Mouse (Mus musculus): ENCODE results near the gene Klhl7. TPM values are rescaled to one million over a fixed set of nuclear protein-coding genes. Genes with fewer than 3 reads are reported as not detected.
A peak's percentile ranks its signal among the peaks of the same experiment; 100 is the strongest.
"Not testable (repeated sequence)": the region's sequence is repeated elsewhere in the genome, so short reads cannot be mapped to it uniquely, and the experiment has no call there.

Gene Klhl7
- total and polyA plus RNA-seq, 2 experiments from 2014 or later = 47.1 to 55.3 TPM

DNA sequence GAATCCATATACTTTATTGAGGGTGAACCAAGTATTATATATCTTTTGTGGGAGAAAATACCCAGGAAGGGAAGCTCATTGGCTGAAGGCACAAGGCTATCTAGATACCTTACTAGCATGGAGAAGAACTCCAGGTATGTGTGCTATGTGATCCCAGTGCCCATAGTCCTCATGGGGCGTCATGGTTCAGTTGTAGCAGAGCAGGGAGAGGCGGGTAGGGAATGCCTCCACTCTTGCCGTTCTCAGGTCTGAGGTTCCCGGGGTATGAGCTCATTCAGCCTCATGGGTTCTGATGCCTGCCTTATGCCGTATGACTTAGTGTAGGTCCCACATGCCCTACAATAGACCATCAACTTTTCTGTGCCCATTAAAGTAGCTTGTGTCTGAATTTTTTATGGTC lies 4.5 kb upstream of the Klhl7 start:
- H3K4me1 ChIP-seq (ENCODE audit: control insufficient read depth, insufficient read depth) = peaks cover 3% of the 10 kb centered on the region; the same call in 1 of the 2 replicates
- no peaks in the 10 kb centered on the region for H3K27me3 ChIP-seq (ENCODE audit: control insufficient read depth, insufficient read depth, low read length)
- no peaks in the 10 kb centered on the region for H3K36me3 ChIP-seq (replicated peaks; ENCODE audit: control insufficient read depth, insufficient read depth, low read length)
- no peak overlapping the region for H3K9ac ChIP-seq (replicated peaks; ENCODE audit: low read depth, low read length)
- no peaks in the 10 kb centered on the region for H3K9me3 ChIP-seq (replicated peaks; ENCODE audit: control insufficient read depth, low read length)
- no peak overlapping the region for H3K4me2 ChIP-seq (ENCODE audit: low read depth, low read length)
- H3K27ac ChIP-seq (ENCODE audit: low read depth) = no peak overlapping the region
- H3K4me3 ChIP-seq (ENCODE audit: low read depth, low read length) = no peak overlapping the region
- no peak for ATAC-seq (ENCODE audit: insufficient read depth, low read depth)
- DNase-seq (ENCODE audit: low spot score) = no peak
- WGBS = 42% methylated on average over 5 of the region's 5 CpGs
- TF ChIP-seq EP300 (IDR thresholded peaks at IDR 0.05; ENCODE audit: low read depth) (no peak), CTCF (IDR thresholded peaks at IDR 0.05; ENCODE audit: low read depth) (no peak)

- H3K4me3 ChIP-seq (ENCODE audit: low read depth, low read length) = peak overlapping the region; percentile 63
- TF ChIP-seq EP300 (IDR thresholded peaks at IDR 0.05; ENCODE audit: low read depth) (no peak), CTCF (IDR thresholded peaks at IDR 0.05; ENCODE audit: low read depth) (no peak)
- no peaks in the 10 kb centered on the region for H3K36me3 ChIP-seq (replicated peaks; ENCODE audit: control insufficient read depth, insufficient read depth, low read length)
- H3K9me3 ChIP-seq (replicated peaks; ENCODE audit: control insufficient read depth, low read length) = no peaks in the 10 kb centered on the region
- H3K27me3 ChIP-seq (ENCODE audit: control insufficient read depth, insufficient read depth, low read length) = no peaks in the 10 kb centered on the region
- H3K9ac ChIP-seq (replicated peaks; ENCODE audit: low read depth, low read length) = peak overlapping the region; percentile 74
- peak; percentile 91 for ATAC-seq (ENCODE audit: insufficient read depth, low read depth)
- H3K4me1 ChIP-seq (ENCODE audit: control insufficient read depth, insufficient read depth) = peaks cover 3% of the 10 kb centered on the region; the same call in 1 of the 2 replicates
- H3K4me2 ChIP-seq (ENCODE audit: low read depth, low read length) = peak overlapping the region; percentile 72
- WGBS = under 1% methylated on average over 34 of the region's 46 CpGs
- peak overlapping the region; percentile 86 for H3K27ac ChIP-seq (ENCODE audit: low read depth)
- peak; percentile 63 for DNase-seq (ENCODE audit: low spot score)
Observed at GRCm38 (mm10) chr5:24100810-24101311, 456 bp downstream of the Klhl7 start.

DNA sequence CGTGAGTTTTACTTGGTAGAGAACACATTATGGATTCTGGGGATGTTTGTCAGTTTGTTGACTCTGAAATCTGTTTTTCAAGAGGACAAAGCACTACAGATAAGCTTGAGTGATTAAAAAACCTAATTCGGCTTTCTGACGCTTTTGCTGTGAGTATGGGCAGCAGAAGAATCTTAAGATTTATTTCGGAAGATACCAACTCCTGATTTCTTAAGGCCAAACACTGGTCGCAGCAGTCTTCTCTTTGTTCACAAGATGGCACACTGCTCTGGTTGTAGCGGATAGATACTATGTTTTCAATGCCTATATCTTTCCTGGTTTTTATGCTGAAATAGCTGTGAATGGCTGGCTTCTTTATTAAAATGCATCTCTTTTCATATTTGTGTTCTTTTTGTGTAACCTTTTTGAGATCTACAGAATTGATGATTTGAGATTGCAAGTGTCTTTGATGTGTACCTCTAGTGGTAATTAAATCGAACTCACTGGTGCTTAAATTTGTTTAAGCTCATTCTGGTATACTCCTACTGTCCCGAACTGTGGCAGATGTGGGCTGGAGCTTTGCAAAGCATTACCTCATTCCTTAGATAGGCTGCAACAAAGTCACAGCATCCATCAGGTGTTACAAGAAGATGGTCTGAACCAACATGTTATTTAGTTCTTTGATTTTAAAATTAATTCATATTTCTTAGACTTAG lies 1.2 kb downstream of the Klhl7 start:
- DNase-seq (ENCODE audit: low spot score) (peak; percentile 30), ATAC-seq (ENCODE audit: insufficient read depth, low read depth) (no peak)
- no peaks in the 10 kb centered on the region for H3K9me3 ChIP-seq (replicated peaks; ENCODE audit: control insufficient read depth, low read length)
- TF ChIP-seq CTCF (IDR thresholded peaks at IDR 0.05; ENCODE audit: low read depth) = 0 out of 2 replicates have a peak, but pooled peaks have one; percentile 13
- TF ChIP-seq EP300 (IDR thresholded peaks at IDR 0.05; ENCODE audit: low read depth) = no peak
- H3K4me3 ChIP-seq (ENCODE audit: low read depth, low read length) = peak overlapping the region; percentile 63
- H3K9ac ChIP-seq (replicated peaks; ENCODE audit: low read depth, low read length) = peak overlapping the region; percentile 74
- no peaks in the 10 kb centered on the region for H3K27me3 ChIP-seq (ENCODE audit: control insufficient read depth, insufficient read depth, low read length)
- WGBS = 9% methylated on average over 8 of the region's 8 CpGs
- peak overlapping the region; percentile 72 for H3K4me2 ChIP-seq (ENCODE audit: low read depth, low read length)
- H3K27ac ChIP-seq (ENCODE audit: low read depth) = peak overlapping the region; percentile 86
- H3K36me3 ChIP-seq (replicated peaks; ENCODE audit: control insufficient read depth, insufficient read depth, low read length) = no peaks in the 10 kb centered on the region
- H3K4me1 ChIP-seq (ENCODE audit: control insufficient read depth, insufficient read depth) = peaks cover 3% of the 10 kb centered on the region; the same call in 1 of the 2 replicates

DNA sequence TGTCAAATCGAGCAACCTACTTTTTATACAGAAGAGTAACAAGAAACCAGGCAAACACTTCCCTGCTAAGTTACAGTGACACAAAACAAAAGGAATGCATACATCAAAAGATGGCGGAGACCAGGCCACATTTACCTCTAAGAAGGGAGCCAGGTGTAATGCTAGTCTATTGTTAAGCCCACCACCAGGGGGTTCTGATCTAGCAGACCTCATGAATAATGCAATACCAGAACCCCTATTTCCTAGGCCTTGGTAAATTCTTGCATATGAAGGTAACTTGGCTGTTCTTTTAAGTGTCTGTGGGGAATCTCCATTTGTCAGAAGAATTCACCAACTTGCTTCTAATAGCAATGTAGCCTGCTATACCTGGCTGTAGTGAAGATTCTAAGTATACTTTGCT lies 2.8 kb downstream of the Klhl7 start:
- 82% methylated on average over 2 of the region's 2 CpGs for WGBS
- H3K9me3 ChIP-seq (replicated peaks; ENCODE audit: control insufficient read depth, low read length) = not testable (repeated sequence)

DNA sequence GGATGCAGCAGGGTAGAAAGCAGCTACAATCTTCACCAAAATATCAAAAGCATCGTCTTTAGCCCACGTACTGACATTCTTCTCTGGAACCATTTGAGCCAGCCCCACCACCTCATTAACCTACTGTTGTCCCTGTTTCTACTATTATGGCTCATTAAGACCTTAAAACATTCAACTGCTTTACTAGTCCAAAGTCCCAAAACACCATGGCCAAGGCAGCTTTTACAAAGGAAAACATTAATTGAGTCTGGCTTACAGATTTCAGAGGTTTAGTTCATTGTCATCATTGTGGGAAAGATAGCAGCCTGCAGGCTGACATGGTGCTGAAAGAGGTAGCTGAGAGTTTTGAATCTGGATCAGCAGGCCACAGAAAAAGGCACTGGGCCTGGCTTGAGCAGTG lies 3.4 kb downstream of the Klhl7 start:
- DNase-seq (ENCODE audit: low spot score) (no peak), ATAC-seq (ENCODE audit: insufficient read depth, low read depth) (no peak)
- no peak overlapping the region for H3K9ac ChIP-seq (replicated peaks; ENCODE audit: low read depth, low read length)
- H3K9me3 ChIP-seq (replicated peaks; ENCODE audit: control insufficient read depth, low read length) = no peaks in the 10 kb centered on the region
- peaks cover 3% of the 10 kb centered on the region; the same call in 1 of the 2 replicates for H3K4me1 ChIP-seq (ENCODE audit: control insufficient read depth, insufficient read depth)
- no peaks in the 10 kb centered on the region for H3K27me3 ChIP-seq (ENCODE audit: control insufficient read depth, insufficient read depth, low read length)
- 66% methylated on average over 2 of the region's 2 CpGs for WGBS
- H3K36me3 ChIP-seq (replicated peaks; ENCODE audit: control insufficient read depth, insufficient read depth, low read length) = no peaks in the 10 kb centered on the region
- H3K27ac ChIP-seq (ENCODE audit: low read depth) = no peak overlapping the region
- TF ChIP-seq EP300 (IDR thresholded peaks at IDR 0.05; ENCODE audit: low read depth) (no peak), CTCF (IDR thresholded peaks at IDR 0.05; ENCODE audit: low read depth) (no peak)
- H3K4me2 ChIP-seq (ENCODE audit: low read depth, low read length) = no peak overlapping the region
- no peak overlapping the region for H3K4me3 ChIP-seq (ENCODE audit: low read depth, low read length)

More for the DNA sequence above, 2.8 kb downstream of the Klhl7 start:
- H3K4me2 ChIP-seq (ENCODE audit: low read depth, low read length); DNase-seq (ENCODE audit: low spot score); H3K9ac ChIP-seq (replicated peaks; ENCODE audit: low read depth, low read length); ATAC-seq (ENCODE audit: insufficient read depth, low read depth); H3K27ac ChIP-seq (ENCODE audit: low read depth); H3K4me1 ChIP-seq (ENCODE audit: control insufficient read depth, insufficient read depth); H3K4me3 ChIP-seq (ENCODE audit: low read depth, low read length); H3K27me3 ChIP-seq (ENCODE audit: control insufficient read depth, insufficient read depth, low read length); H3K36me3 ChIP-seq (replicated peaks; ENCODE audit: control insufficient read depth, insufficient read depth, low read length): not testable (repeated sequence)

Data from heart, postnatal 0 days (tissue).